Mouse (Mus musculus) gonadal fat pad, adult 2 months (tissue): ENCODE results near the gene Samd4b. TPM values are rescaled to one million over a fixed set of nuclear protein-coding genes. Genes with fewer than 3 reads are reported as not detected.

ENCODE experiments used
- DNase-seq: peaks from one replicate; pipeline ENCODE4 v3.0.0-alpha.2; 2012; ENCODE audit warnings: low read depth
- polyA plus RNA-seq: library from polyadenylated mRNA; depleted of rRNA; stranded (reverse); fragments of >200 nt; gene quantifications from 2 replicates; pipeline ENCODE4 v1.2.3, GENCODE M21; 2012; rRNA removed

Samd4b gene
- polyA plus RNA-seq, 1 experiment = 72.6 TPM

- no peak for DNase-seq
Measured at GRCm38 (mm10) chr7:28357984-28358383, 240.0 kb downstream of the Samd4b start.

GRCm38 (mm10) chr7:28356981-28357380 lies 241.0 kb downstream of the Samd4b start:
- DNase-seq = no peak

GRCm38 (mm10) chr7:28355221-28355620 lies 242.7 kb downstream of the Samd4b start:
- DNase-seq = no peak

- DNase-seq = no peak
Measured at GRCm38 (mm10) chr7:28354596-28354995, 243.3 kb downstream of the Samd4b start.

- DNase-seq = no peak
Measured at GRCm38 (mm10) chr7:28354113-28354581, 243.8 kb downstream of the Samd4b start.

- no peak for DNase-seq
Measured at GRCm38 (mm10) chr7:28353267-28353666, 244.7 kb downstream of the Samd4b start.

- DNase-seq = no peak
Measured at GRCm38 (mm10) chr7:28351676-28352191, 246.2 kb downstream of the Samd4b start.

- DNase-seq = no peak
Measured at GRCm38 (mm10) chr7:28350155-28350883, 247.6 kb downstream of the Samd4b start, which contains the start of gene Rps16. Gene Rps16 (plus strand): TSS chr7:28350652.

Other genes with a start within 250 kb of the Samd4b start
- gene Rps16, start 247.5 kb downstream of the Samd4b start, polyA plus RNA-seq = 901 and 971 TPM in 2 replicates
- 21.5 and 25.0 TPM in 2 replicates for gene Plekhg2, start 225.5 kb downstream of the Samd4b start, polyA plus RNA-seq
- gene Zfp36, start 217.9 kb downstream of the Samd4b start, polyA plus RNA-seq = 37.7 and 40.8 TPM in 2 replicates
- gene Med29, start 205.4 kb downstream of the Samd4b start, polyA plus RNA-seq = 49.8 and 58.9 TPM in 2 replicates
- 78.0 and 96.3 TPM in 2 replicates for gene Paf1, start 205.2 kb downstream of the Samd4b start, polyA plus RNA-seq
- gene Gmfg, start 160.7 kb downstream of the Samd4b start, polyA plus RNA-seq = 8.6 and 10.3 TPM in 2 replicates
- 6.6 and 7.1 TPM in 2 replicates for gene Lrfn1, start 146.2 kb downstream of the Samd4b start, polyA plus RNA-seq
- not detected in 2 replicates for gene Ifnl2, start 87.7 kb downstream of the Samd4b start, polyA plus RNA-seq
- gene Ifnl3, start 75.3 kb downstream of the Samd4b start, polyA plus RNA-seq = not detected in 2 replicates
- 0.86 and 6.9 TPM in 2 replicates for gene Sycn, start 57.3 kb downstream of the Samd4b start, polyA plus RNA-seq
- gene Nccrp1, start 50.9 kb downstream of the Samd4b start, polyA plus RNA-seq = 0.23 and 0.65 TPM in 2 replicates
- gene Pak4, start within 50 bp of the Samd4b start, polyA plus RNA-seq = 33.8 and 43.6 TPM in 2 replicates
- gene Acp7, start 33.2 kb upstream of the Samd4b start, polyA plus RNA-seq = 0.37 TPM in 1 of 2 replicates, not detected in the other
- gene Fbxo27, start 94.7 kb upstream of the Samd4b start, polyA plus RNA-seq = 2.4 and 3.1 TPM in 2 replicates
- gene Fbxo17, start 118.7 kb upstream of the Samd4b start, polyA plus RNA-seq = 1.5 and 1.6 TPM in 2 replicates
- 56.6 and 58.3 TPM in 2 replicates for gene Mrps12, start 143.7 kb upstream of the Samd4b start, polyA plus RNA-seq
- gene Sars2, start 143.8 kb upstream of the Samd4b start, polyA plus RNA-seq = 12.5 and 16.1 TPM in 2 replicates
- gene Ccer2, start 158.0 kb upstream of the Samd4b start, polyA plus RNA-seq = not detected in 2 replicates
- gene Sirt2, start 168.6 kb upstream of the Samd4b start, polyA plus RNA-seq = 88.4 and 92.4 TPM in 2 replicates
- 39.2 and 41.0 TPM in 2 replicates for gene Nfkbib, start 169.4 kb upstream of the Samd4b start, polyA plus RNA-seq
- 2.7 and 3.7 TPM in 2 replicates for gene Rinl, start 190.8 kb upstream of the Samd4b start, polyA plus RNA-seq
- gene Hnrnpl, start 210.4 kb upstream of the Samd4b start, polyA plus RNA-seq = 298 and 302 TPM in 2 replicates
- gene Ech1, start 227.1 kb upstream of the Samd4b start, polyA plus RNA-seq = 508 and 671 TPM in 2 replicates
- gene Lgals4, start 235.7 kb upstream of the Samd4b start, polyA plus RNA-seq = 21.7 and 30.4 TPM in 2 replicates